Mouse (Mus musculus) G1E (cell line): ENCODE data around the gene Dnase1l2. TPM values are rescaled to one million over a fixed set of nuclear protein-coding genes. Genes with fewer than 3 reads are reported as not detected.

Experiments used
- ATAC-seq: 2 replicates; pipeline ENCODE4 v1.8.0; 2016; ENCODE audit warnings: mild to moderate bottlenecking; ENCODE audit not compliant: insufficient number of reproducible peaks, poor library complexity, low FRiP score, severe bottlenecking; ENCODE audit errors: extremely low read depth
- DNase-seq: peaks from one replicate; pipeline ENCODE4 v3.0.0; 2012; ENCODE audit warnings: low spot score
- H3K27me3 ChIP-seq: 2 replicates; pipeline ENCODE4 v1.6.1; 2012; ENCODE audit warnings: mild to moderate bottlenecking, low read length, inconsistent platforms; ENCODE audit not compliant: insufficient read depth
- H3K36me3 ChIP-seq: replicated peaks from 2 replicates; pipeline ENCODE3; 2012; ENCODE audit warnings: mild to moderate bottlenecking, inconsistent platforms
- H3K4me1 ChIP-seq: 2 replicates; pipeline ENCODE4 v1.6.1; 2012; ENCODE audit warnings: low read depth, low read length, inconsistent platforms, mixed read lengths; ENCODE audit not compliant: insufficient read depth
- H3K4me3 ChIP-seq: 2 replicates; pipeline ENCODE4 v1.5.1; 2012; ENCODE audit warnings: low read depth, mild to moderate bottlenecking, inconsistent platforms, low read length, moderate library complexity, mixed read lengths
- H3K9me3 ChIP-seq: replicated peaks from 2 replicates; pipeline ENCODE4 v1.6.1; 2012; ENCODE audit warnings: inconsistent platforms
- CTCF ChIP-seq: IDR thresholded peaks from 2 replicates; pipeline ENCODE4 v1.5.1; 2012; ENCODE audit warnings: low read depth, low read length, inconsistent platforms, mixed read lengths
- GATA1 ChIP-seq: IDR thresholded peaks from 2 replicates; pipeline ENCODE4 v1.6.1; 2012; ENCODE audit warnings: borderline replicate concordance, low read length, inconsistent platforms, mixed read lengths
- GATA2 ChIP-seq: IDR thresholded peaks from 2 replicates; pipeline ENCODE4 v1.6.1; 2012; ENCODE audit warnings: low read depth, low read length, inconsistent platforms, borderline replicate concordance
- POLR2AphosphoS5 ChIP-seq: IDR thresholded peaks from 2 replicates; pipeline ENCODE4 v1.6.1; 2012; ENCODE audit warnings: low read depth, low read length, inconsistent platforms; ENCODE audit not compliant: insufficient replicate concordance
- TAL1 ChIP-seq: conservative IDR thresholded peaks from 2 replicates; pipeline ENCODE4 v1.6.1; 2012; ENCODE audit warnings: low read depth, low read length, inconsistent platforms, mixed read lengths
- polyA plus RNA-seq: library from polyadenylated mRNA; stranded (reverse); fragments of >175 nt; gene quantifications from 2 replicates; pipeline ENCODE4 v1.2.3, GENCODE M21; 2012
- total RNA-seq, 2 experiments: library from RNA; stranded (forward) in 1 of 2; stranded (reverse) in 1 of 2; fragments of 200-1000 nt in 1 of 2; fragments of >200 nt in 1 of 2; fragmentation: Nextera tagmentation in 1 of 2; gene quantifications; 2 replicates each; pipeline ENCODE4 v1.2.3; 2014 to 2017

The Dnase1l2 gene
- total RNA-seq (2014; fragmentation: Nextera tagmentation) (0.73 and 1.3 TPM in 2 replicates), total RNA-seq (2017) (1.7 and 2.3 TPM in 2 replicates), polyA plus RNA-seq (0.05 and 0.18 TPM in 2 replicates)

DNA sequence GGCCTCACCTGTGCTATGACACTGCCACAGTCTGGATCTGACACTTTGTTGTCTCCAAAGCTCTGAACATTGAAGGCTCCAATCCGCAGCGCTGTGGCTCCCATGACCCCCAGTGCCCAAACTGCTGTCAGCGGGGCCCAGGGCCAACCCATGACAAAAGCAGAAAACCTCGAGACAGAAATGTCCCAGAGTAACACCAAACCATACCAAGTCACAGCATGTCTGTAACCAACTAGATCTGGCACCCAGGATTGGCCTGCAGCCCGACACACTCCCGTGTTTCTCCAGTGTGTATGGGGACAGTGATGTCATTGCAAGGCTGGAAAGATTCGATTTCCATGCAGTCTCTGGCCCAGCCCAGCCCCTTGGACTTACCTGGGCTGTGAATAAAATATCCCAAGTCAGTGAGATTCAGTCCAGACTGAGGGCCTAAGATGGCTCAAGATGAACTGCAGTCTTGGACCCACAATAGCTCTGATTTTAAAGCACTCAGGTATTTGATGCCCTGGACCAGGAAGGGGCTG lies at the start of gene Dnase1l2:
TSS of gene Dnase1l2 (minus strand) at position 474 of the 524 bp plus-strand sequence.
- TF ChIP-seq CTCF (no peak), GATA2 (no peak), TAL1 (no peak), POLR2AphosphoS5 (no peak), GATA1 (no peak)
- Histone ChIP-seq H3K4me1 (peaks cover 4% of the 10 kb centered on the region; the same call in 1 of the 2 replicates), H3K9me3 (no peaks in the 10 kb centered on the region), H3K4me3 (no peak within 1 kb of the TSS), H3K36me3 (peaks cover 100% of the 10 kb centered on the region), H3K27me3 (no peaks in the 10 kb centered on the region)
- no peak for ATAC-seq
- no peak for DNase-seq

DNA sequence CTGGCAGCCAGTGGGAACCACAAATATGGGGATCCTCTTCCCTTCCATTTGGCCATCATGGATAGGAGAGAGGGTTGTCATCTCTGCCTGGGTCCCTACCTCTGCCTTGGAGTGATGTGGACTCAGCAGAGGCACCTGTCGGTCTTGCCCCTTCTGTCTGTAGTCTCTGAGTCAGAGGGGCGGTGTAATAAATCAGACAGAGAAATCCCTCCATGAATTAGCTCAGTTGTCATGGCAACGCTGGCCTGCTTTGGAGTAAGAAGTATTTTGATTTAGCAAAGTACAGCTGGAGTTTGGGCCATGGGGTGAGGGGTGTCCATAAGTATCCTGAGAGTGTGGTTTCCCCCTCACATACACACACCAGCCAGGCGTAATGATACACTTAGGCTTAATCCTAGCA lies 47.5 kb upstream of the Dnase1l2 start:
- TF ChIP-seq GATA1 (no peak), POLR2AphosphoS5 (no peak)
- no peak overlapping the region for H3K4me3 ChIP-seq
- peaks cover 9% of the 10 kb centered on the region for H3K9me3 ChIP-seq
- no peaks in the 10 kb centered on the region for H3K36me3 ChIP-seq
- peaks cover 10% of the 10 kb centered on the region for H3K4me1 ChIP-seq
- peaks cover 50% of the 10 kb centered on the region for H3K27me3 ChIP-seq
- no peak for DNase-seq
- ATAC-seq = no peak

DNA sequence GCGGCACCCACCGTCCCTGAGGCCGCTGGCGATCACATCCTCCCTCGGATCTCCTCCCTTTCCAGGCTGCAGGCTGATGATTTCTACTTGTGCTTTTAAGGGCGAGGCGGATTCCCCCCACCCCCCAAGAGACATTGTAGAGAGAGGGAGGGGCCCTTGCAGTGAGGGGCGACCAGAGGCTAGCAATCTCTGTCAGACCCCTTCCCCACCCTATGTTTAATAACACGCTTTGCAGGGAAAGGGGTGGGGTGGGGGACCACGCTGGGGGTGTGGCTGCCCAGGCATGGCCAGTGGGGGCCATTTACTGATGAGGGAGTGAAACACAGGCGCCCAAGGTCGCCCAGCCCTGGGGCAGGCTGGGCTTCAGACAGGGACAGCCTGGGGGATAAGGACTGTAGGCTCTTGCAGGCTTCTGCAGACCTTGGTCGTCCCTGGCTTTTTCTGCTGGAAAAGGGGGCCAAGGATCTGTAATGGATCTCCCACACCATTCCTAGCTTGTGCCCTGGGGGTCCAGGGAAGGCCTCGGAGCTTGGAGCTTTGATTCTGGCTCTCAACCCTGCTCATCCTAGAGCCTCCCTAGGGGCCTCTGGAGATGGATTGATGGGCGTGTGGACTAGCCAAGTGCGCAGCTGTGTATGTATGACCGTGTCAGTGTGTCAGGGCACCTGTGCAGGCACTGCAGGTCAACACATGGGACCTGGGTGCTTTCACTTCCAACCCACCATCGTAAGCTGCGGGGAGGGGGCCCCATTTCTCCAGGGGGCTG lies 46.5 kb upstream of the Dnase1l2 start:
- DNase-seq = no peak
- Histone ChIP-seq H3K4me3 (peak overlapping the region; percentile 27; the same call in 1 of the 2 replicates), H3K27me3 (peaks cover 57% of the 10 kb centered on the region), H3K36me3 (no peaks in the 10 kb centered on the region), H3K4me1 (peaks cover 13% of the 10 kb centered on the region), H3K9me3 (peaks cover 9% of the 10 kb centered on the region)
- no peak for TF ChIP-seq CTCF
- TF ChIP-seq POLR2AphosphoS5 = no peak
- TF ChIP-seq GATA1 = no peak
- TF ChIP-seq GATA2 = no peak
- TF ChIP-seq TAL1 = no peak
- ATAC-seq = no peak

DNA sequence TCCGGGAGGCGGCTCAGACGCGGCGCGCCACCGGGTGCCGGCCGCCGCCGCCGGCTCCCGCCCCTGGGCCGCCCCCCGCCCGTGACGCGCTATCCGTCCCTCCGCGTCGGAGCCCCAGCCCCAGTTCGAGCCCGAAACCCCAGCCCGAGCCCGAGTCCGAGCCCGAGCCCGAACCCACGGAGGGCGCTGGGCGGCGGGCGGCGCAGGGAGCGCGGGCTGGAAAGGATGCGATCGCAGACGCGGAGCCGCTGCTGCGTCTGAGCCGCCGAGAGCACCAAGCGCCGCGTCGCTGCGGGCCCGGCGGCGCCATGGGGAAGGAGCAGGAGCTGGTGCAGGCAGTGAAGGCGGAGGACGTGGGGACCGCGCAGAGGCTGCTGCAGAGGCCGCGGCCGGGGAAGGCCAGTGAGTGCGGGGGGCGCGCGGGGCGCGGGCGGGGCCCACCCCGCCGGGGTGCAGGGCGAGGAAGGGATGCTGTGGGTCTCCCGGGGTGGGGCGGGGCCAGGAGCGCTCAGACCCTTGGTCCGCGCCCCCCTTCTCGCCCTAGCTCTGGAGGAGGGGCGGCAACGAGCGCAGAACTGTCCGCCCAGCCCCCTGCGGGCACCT lies 45.9 kb upstream of the Dnase1l2 start:
- Histone ChIP-seq H3K36me3 (no peaks in the 10 kb centered on the region), H3K27me3 (peaks cover 59% of the 10 kb centered on the region), H3K4me3 (peak overlapping the region; percentile 27; the same call in 1 of the 2 replicates), H3K4me1 (peaks cover 13% of the 10 kb centered on the region), H3K9me3 (peaks cover 9% of the 10 kb centered on the region)
- no peak for ATAC-seq
- DNase-seq = no peak
- TF ChIP-seq TAL1 (no peak), CTCF (no peak), GATA1 (no peak), GATA2 (no peak), POLR2AphosphoS5 (no peak)

DNA sequence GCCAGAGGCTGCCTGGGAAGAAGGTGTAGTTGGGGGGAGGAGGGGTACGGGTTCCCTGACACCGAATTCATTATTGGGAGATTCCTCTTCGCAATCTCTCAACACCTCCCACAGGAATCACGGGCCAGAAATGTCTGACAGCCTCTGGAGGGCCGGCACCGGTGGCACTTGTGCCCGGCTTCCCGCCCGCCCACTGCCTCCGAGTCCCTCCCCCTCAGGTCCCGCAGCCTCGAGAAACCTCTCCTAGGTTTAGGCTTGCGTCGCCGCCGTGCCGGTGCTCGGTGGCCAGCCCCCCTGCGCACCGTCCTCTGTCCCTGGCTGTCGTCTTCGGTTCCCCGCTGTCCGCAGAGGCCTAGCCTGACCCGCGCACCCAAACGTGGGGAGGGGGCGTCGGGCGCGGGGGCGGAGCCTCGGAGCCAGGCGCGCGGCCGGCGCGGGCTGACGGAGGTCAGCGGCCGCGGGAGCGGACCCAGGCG lies 45.3 kb upstream of the Dnase1l2 start, which contains the start of gene Caskin1:
TSS of gene Caskin1 (plus strand) at position 416 of the 476 bp plus-strand sequence.
- H3K9me3 ChIP-seq = peaks cover 9% of the 10 kb centered on the region
- TF ChIP-seq GATA1 = no peak
- no peak for TF ChIP-seq TAL1
- TF ChIP-seq CTCF = no peak
- TF ChIP-seq GATA2 = no peak
- no peak for TF ChIP-seq POLR2AphosphoS5
- peaks cover 62% of the 10 kb centered on the region for H3K27me3 ChIP-seq
- H3K4me3 ChIP-seq = peak within 1 kb of the TSS; percentile 27; the same call in 1 of the 2 replicates
- DNase-seq (no peak), ATAC-seq (no peak)
- peaks cover 13% of the 10 kb centered on the region for H3K4me1 ChIP-seq
- H3K36me3 ChIP-seq = no peaks in the 10 kb centered on the region

DNA sequence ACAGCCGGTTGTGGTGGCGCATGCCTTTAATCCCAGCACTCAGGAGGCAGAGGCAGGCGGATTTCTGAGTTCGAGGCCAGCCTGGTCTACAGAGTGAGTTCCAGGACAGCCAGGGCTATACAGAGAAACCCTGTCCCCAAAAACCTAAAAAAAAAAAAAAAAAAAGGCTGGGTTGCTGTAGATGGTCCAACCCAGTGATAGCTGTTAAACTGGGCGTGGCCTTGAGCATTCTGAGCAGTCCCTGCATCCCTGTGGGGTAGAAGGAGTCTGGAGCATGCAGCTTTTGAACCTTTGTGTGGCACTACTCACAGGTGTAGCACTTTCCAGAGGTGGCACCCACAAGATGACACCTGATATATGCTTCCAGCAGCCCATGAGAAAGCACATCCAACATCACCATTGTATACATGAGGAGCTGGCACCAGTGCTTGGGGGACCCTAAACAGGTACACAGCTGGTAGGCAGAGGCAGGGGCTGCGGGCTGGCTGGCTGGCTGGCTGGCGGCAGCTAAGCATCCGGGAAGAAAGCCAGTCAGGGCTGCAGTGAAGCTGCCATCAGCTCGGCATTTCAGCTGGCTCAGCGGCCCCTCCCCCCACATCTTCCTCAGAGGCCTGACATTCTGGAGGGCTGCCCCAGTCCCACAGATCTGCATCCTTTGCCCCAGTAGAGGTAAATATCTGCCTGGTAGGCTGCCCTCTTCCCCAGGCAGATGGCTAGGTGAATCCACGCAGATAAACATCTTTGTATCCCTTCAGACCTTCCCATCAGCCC lies 42.4 kb upstream of the Dnase1l2 start:
- peaks cover 16% of the 10 kb centered on the region for H3K4me1 ChIP-seq
- ATAC-seq = no peak
- H3K9me3 ChIP-seq = peaks cover 9% of the 10 kb centered on the region
- no peak overlapping the region; the same call in 1 of the 2 replicates for H3K4me3 ChIP-seq
- peaks cover 53% of the 10 kb centered on the region for H3K27me3 ChIP-seq
- no peak for DNase-seq
- TF ChIP-seq GATA1 (no peak), CTCF (no peak), POLR2AphosphoS5 (no peak), GATA2 (no peak), TAL1 (no peak)
- no peaks in the 10 kb centered on the region for H3K36me3 ChIP-seq
